Mouse (Mus musculus): Measurements from ENCODE around the gene Adamts15. TPM values are rescaled to one million over a fixed set of nuclear protein-coding genes. Genes with fewer than 3 reads are reported as not detected.

The Adamts15 gene
- polyA plus RNA-seq, 1 experiment, result 0.63 TPM

- Histone ChIP-seq H3K4me1 (ENCODE audit: control insufficient read depth, insufficient read depth, insufficient read length, low read length) (no peaks in the 10 kb centered on the region), H3K4me3 (ENCODE audit: insufficient read depth, low read depth, low read length) (peak within 1 kb of the TSS; percentile 50), H3K27ac (replicated peaks; ENCODE audit: low read depth, low read length) (no peak within 1 kb of the TSS)
These were observed 20.5 kb upstream of the Adamts15 start, which contains the start of gene Adamts8 for GRCm38 (mm10) chr9:30942512-30943313. Adamts8 (plus strand) TSS chr9:30942562.

- Histone ChIP-seq H3K4me1 (ENCODE audit: control insufficient read depth, insufficient read depth, insufficient read length, low read length) (no peaks in the 10 kb centered on the region), H3K27ac (replicated peaks; ENCODE audit: low read depth, low read length) (no peak overlapping the region), H3K4me3 (ENCODE audit: insufficient read depth, low read depth, low read length) (no peak overlapping the region)
These were observed 18.1 kb upstream of the Adamts15 start for GRCm38 (mm10) chr9:30940328-30940727.

GRCm38 (mm10) chr9:30936674-30937438 is 14.6 kb upstream of the Adamts15 start:
- Histone ChIP-seq H3K4me3 (ENCODE audit: insufficient read depth, low read depth, low read length) (no peak overlapping the region), H3K4me1 (ENCODE audit: control insufficient read depth, insufficient read depth, insufficient read length, low read length) (no peaks in the 10 kb centered on the region), H3K27ac (replicated peaks; ENCODE audit: low read depth, low read length) (no peak overlapping the region)

- Histone ChIP-seq H3K27ac (replicated peaks; ENCODE audit: low read depth, low read length) (no peak overlapping the region), H3K4me3 (ENCODE audit: insufficient read depth, low read depth, low read length) (no peak overlapping the region), H3K4me1 (ENCODE audit: control insufficient read depth, insufficient read depth, insufficient read length, low read length) (no peaks in the 10 kb centered on the region)
These were observed 12.6 kb upstream of the Adamts15 start for GRCm38 (mm10) chr9:30934827-30935226.

GRCm38 (mm10) chr9:30932346-30932745 is 10.1 kb upstream of the Adamts15 start:
- H3K4me1 ChIP-seq (ENCODE audit: control insufficient read depth, insufficient read depth, insufficient read length, low read length), result no peaks in the 10 kb centered on the region

GRCm38 (mm10) chr9:30928759-30929158 is 6.5 kb upstream of the Adamts15 start:
- no peak overlapping the region for H3K27ac ChIP-seq (replicated peaks; ENCODE audit: low read depth, low read length)
- H3K4me1 ChIP-seq (ENCODE audit: control insufficient read depth, insufficient read depth, insufficient read length, low read length), result no peaks in the 10 kb centered on the region
- H3K4me3 ChIP-seq (ENCODE audit: insufficient read depth, low read depth, low read length), result no peak overlapping the region

More at GRCm38 (mm10) chr9:30932346-30932745, 10.1 kb upstream of the Adamts15 start:
- Histone ChIP-seq H3K4me3 (ENCODE audit: insufficient read depth, low read depth, low read length) (no peak overlapping the region), H3K27ac (replicated peaks; ENCODE audit: low read depth, low read length) (no peak overlapping the region)

- H3K4me1 ChIP-seq (ENCODE audit: control insufficient read depth, insufficient read depth, insufficient read length, low read length), result peaks cover 10% of the 10 kb centered on the region; the same call in 1 of the 2 replicates
- H3K4me3 ChIP-seq (ENCODE audit: insufficient read depth, low read depth, low read length), result peak overlapping the region; percentile 52
- H3K27ac ChIP-seq (replicated peaks; ENCODE audit: low read depth, low read length), result no peak overlapping the region
These were observed 770 bp downstream of the Adamts15 start for GRCm38 (mm10) chr9:30921261-30922103.

- Histone ChIP-seq H3K4me1 (ENCODE audit: control insufficient read depth, insufficient read depth, insufficient read length, low read length) (peaks cover 10% of the 10 kb centered on the region; the same call in 1 of the 2 replicates), H3K4me3 (ENCODE audit: insufficient read depth, low read depth, low read length) (peak overlapping the region; percentile 52; the same call in 1 of the 2 replicates), H3K27ac (replicated peaks; ENCODE audit: low read depth, low read length) (no peak overlapping the region)
These were observed 1.5 kb downstream of the Adamts15 start for GRCm38 (mm10) chr9:30920736-30921135.

- Histone ChIP-seq H3K4me1 (ENCODE audit: control insufficient read depth, insufficient read depth, insufficient read length, low read length) (peaks cover 13% of the 10 kb centered on the region; the same call in 1 of the 2 replicates), H3K4me3 (ENCODE audit: insufficient read depth, low read depth, low read length) (peak overlapping the region; percentile 0; the same call in 1 of the 2 replicates), H3K27ac (replicated peaks; ENCODE audit: low read depth, low read length) (no peak overlapping the region)
These were observed 2.6 kb downstream of the Adamts15 start for GRCm38 (mm10) chr9:30919686-30920085.

GRCm38 (mm10) chr9:30918466-30919356 is 3.5 kb downstream of the Adamts15 start:
- Histone ChIP-seq H3K4me3 (ENCODE audit: insufficient read depth, low read depth, low read length) (peak overlapping the region; percentile 24; the same call in 1 of the 2 replicates), H3K4me1 (ENCODE audit: control insufficient read depth, insufficient read depth, insufficient read length, low read length) (peaks cover 14% of the 10 kb centered on the region; the same call in 1 of the 2 replicates), H3K27ac (replicated peaks; ENCODE audit: low read depth, low read length) (no peak overlapping the region)

GRCm38 (mm10) chr9:30916266-30916968 is 5.8 kb downstream of the Adamts15 start:
- no peak overlapping the region for H3K4me3 ChIP-seq (ENCODE audit: insufficient read depth, low read depth, low read length)
- peaks cover 15% of the 10 kb centered on the region for H3K4me1 ChIP-seq (ENCODE audit: control insufficient read depth, insufficient read depth, insufficient read length, low read length)
- H3K27ac ChIP-seq (replicated peaks; ENCODE audit: low read depth, low read length), result no peak overlapping the region

- Histone ChIP-seq H3K27ac (replicated peaks; ENCODE audit: low read depth, low read length) (no peak overlapping the region), H3K4me3 (ENCODE audit: insufficient read depth, low read depth, low read length) (no peak overlapping the region), H3K4me1 (ENCODE audit: control insufficient read depth, insufficient read depth, insufficient read length, low read length) (peaks cover 8% of the 10 kb centered on the region)
These were observed 8.0 kb downstream of the Adamts15 start for GRCm38 (mm10) chr9:30914241-30914640.

- no peak overlapping the region for H3K27ac ChIP-seq (replicated peaks; ENCODE audit: low read depth, low read length)
- H3K4me1 ChIP-seq (ENCODE audit: control insufficient read depth, insufficient read depth, insufficient read length, low read length), result peaks cover 8% of the 10 kb centered on the region
- H3K4me3 ChIP-seq (ENCODE audit: insufficient read depth, low read depth, low read length), result no peak overlapping the region
These were observed 8.8 kb downstream of the Adamts15 start for GRCm38 (mm10) chr9:30913429-30913828.

Data from brown adipose tissue, adult 24 weeks (tissue).